Mouse (Mus musculus) bone marrow, adult 2 months (tissue): Measurements from ENCODE around the gene Txndc12.

ENCODE experiments used
- CTCF ChIP-seq: fragments of 200-500 bp; IDR thresholded peaks from 2 replicates; pipeline ENCODE4 v1.5.1; 2011; ENCODE audit warnings: low read length, control low read depth; ENCODE audit not compliant: control insufficient read depth, insufficient read depth
- POLR2A ChIP-seq: fragments of 200-500 bp; IDR thresholded peaks from 2 replicates; pipeline ENCODE4 v1.6.1; 2011; ENCODE audit warnings: low read depth, mild to moderate bottlenecking, control low read depth, low read length, borderline replicate concordance; ENCODE audit not compliant: control insufficient read depth

GRCm38 (mm10) chr4:108909872-108910425, 75.5 kb downstream of the Txndc12 start:
- TF ChIP-seq CTCF (no peak), POLR2A (no peak)
